Mouse (Mus musculus): Measurements from ENCODE around the gene Rtp4. TPM values are rescaled to one million over a fixed set of nuclear protein-coding genes. Genes with fewer than 3 reads are reported as not detected.

The Rtp4 gene
- polyA plus RNA-seq, 1 experiment from 2014 or later: 7.1 TPM

Other genes with a start within 250 kb of the Rtp4 start
- gene Rtp1, start 91.2 kb upstream of the Rtp4 start, polyA plus RNA-seq (2015; fragmentation: Nextera tagmentation; extraction: Ambion mirVana): not detected in 2 replicates
- gene Masp1, start 524 bp downstream of the Rtp4 start, polyA plus RNA-seq (2015; fragmentation: Nextera tagmentation; extraction: Ambion mirVana): 7.1 and 8.4 TPM in 2 replicates

All from limb, embryonic 15.5 days (tissue).